Mouse (Mus musculus): ENCODE data around the gene Wsb1. TPM values are rescaled to one million over a fixed set of nuclear protein-coding genes. Genes with fewer than 3 reads are reported as not detected.
"Not testable (repeated sequence)": the region's sequence is repeated elsewhere in the genome, so short reads cannot be mapped to it uniquely, and the experiment has no call there.

Gene Wsb1
- total RNA-seq (2021): 10 to 100 TPM; 78.1 to 80.3 TPM
- long read RNA-seq, partial matches to known transcripts: 3 of 35 reads
- long read RNA-seq, other reads (novel, unspliced or antisense): 27 of 35 reads

DNA sequence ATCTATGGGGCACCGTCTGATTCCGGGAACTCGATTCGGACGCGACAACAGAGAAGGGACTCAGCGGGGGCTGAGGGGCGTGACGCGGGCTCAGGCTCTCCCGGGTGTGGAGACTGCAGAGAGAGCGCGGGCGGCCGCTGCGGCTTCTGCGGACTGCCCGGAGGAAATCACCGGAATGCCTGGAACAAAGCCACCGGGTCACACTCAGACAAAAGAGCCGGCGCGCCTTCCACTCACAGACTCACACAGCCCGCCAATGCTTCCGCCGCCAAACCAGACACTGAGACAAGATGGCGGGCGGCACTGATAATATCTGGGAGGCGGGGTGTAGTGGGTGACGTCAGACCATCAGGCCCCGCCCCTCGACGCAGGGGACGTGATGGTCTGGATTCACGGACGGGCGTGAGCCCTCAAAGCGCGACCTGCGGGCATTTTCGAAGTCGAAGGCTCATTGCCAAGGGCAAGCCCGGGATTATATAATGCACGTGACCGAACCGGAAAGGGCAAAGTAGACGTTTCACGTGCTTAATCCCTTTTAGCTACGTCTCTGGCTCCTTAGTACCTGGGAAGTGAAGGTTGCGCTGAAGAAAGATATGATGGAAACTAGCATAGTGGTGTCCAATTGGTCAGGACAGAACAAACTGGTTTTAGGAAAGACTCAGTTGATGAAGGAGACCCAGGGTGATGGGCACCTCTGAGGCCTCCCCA is at the start of gene Wsb1:
TSS of gene Wsb1 (minus strand) at position 281 of the 708 bp plus-strand sequence.
- peak; percentile 83 to 94 for DNase-seq (ENCODE audit: low spot score in 2 of 2)

DNA sequence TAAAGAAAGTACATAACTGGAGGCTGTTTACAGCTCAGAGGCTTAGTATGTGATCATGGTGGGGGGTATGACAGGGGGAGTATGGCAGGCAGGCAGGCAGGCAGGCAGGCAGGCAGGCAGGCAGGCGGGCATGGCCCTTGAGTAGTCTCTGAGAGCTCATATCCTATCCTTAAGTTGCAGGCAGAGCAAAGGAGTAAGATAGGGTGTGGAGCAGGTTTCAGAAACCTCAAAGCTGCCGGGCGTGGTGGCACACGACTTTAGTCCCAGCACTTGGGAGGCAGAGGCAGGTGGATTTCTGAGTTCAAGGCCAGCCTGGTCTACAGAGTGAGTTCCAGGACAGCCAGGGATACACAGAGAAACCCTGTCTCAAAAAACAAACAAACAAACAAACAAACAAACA is 49.8 kb upstream of the Wsb1 start:
- DNase-seq (ENCODE audit: low spot score in 2 of 2): not testable (repeated sequence)

DNA sequence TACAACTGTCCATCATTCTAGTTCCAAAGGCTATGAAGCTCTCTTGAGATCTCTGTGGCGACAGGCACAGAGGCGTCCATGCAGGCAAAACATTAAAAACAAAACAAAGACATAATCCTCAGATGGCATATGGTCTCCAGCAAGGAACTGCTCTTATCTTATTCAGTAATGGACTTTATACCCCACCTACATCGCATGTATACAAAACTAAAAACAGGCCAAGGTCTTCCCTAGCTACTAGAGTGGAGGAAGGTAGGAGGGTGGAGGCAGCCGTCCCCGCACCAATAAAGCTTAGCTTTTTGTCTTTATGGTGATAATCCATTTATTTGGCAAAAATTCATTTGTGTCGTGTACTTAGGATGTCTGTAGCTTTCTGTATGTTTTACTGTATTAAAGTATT is 48.6 kb upstream of the Wsb1 start:
- no peak for DNase-seq (ENCODE audit: low spot score in 2 of 2)

DNA sequence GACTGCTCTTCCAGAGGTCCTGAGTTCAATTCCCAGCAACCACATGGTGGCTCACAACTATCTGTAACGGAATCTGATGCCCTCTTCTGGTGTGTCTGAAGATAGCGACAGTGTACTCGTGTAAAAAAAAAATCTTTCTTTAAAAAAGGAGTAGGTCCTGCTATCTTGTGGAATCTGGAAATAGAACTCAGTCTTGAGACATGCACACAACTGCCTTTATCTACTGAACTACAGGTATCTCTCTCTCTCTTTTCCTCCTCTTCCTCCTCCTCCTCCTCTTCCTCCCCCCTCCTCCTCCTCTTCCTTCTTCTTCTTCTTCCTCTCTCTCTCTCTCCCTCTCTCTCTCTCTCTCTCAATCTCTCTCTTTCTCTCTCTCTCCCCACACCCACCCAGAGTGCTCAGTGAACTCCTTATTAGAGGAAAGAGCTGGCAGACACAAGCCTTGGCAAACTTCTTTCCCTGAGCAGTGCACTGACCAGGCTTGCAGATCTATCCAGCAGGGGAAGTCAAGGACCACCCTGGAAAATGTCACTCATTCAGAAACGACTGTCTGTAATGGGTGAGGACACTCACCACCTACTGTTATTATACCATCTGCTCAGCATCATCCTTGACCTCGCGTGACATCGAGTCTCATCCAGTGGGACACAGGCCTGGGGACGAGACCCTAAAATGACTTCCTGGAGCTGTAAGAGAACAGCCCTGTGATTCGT is 45.4 kb upstream of the Wsb1 start:
- DNase-seq (ENCODE audit: low spot score in 2 of 2): no peak

- no peak for DNase-seq (ENCODE audit: low spot score in 2 of 2)
These were observed 42.5 kb upstream of the Wsb1 start, which contains the start of gene Gm9964 for GRCm38 (mm10) chr11:79296856-79297491. Gene Gm9964, minus strand, starts transcription at chr11:79296906.

- DNase-seq (ENCODE audit: low spot score in 2 of 2): peak in 1 of 2 experiments; percentile 59
These were observed 41.7 kb upstream of the Wsb1 start for GRCm38 (mm10) chr11:79296167-79296566.

- DNase-seq (ENCODE audit: low spot score in 2 of 2): no peak
These were observed 39.5 kb upstream of the Wsb1 start for GRCm38 (mm10) chr11:79293971-79294370.

GRCm38 (mm10) chr11:79293025-79293424 is 38.6 kb upstream of the Wsb1 start:
- no peak for DNase-seq (ENCODE audit: low spot score in 2 of 2)

- no peak for DNase-seq (ENCODE audit: low spot score in 2 of 2)
These were observed 37.7 kb upstream of the Wsb1 start for GRCm38 (mm10) chr11:79292130-79292529.

DNA sequence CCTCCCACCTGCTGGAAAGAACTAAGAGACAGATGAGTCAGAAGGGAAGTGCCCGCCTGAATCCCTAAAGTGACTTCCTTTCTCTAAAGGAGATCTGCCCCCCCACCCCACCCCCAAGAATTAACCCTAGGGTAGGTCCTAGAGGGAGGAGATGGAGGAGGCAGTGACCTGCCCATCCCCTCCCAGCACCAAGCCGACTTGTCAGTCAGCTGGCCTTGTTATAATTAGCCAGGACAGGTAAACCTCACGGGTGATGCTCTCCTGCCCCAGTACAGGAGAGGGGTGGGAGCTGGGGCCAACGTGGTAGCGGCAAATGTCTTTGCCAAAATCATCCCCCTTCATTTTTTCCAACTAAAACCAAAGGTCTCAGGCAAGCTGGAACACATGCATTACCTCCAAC is 37.2 kb upstream of the Wsb1 start:
- no peak for DNase-seq (ENCODE audit: low spot score in 2 of 2)

- peak in 1 of 2 experiments; percentile 31 for DNase-seq (ENCODE audit: low spot score in 2 of 2)
These were observed 36.0 kb upstream of the Wsb1 start for GRCm38 (mm10) chr11:79290473-79290872.

DNA sequence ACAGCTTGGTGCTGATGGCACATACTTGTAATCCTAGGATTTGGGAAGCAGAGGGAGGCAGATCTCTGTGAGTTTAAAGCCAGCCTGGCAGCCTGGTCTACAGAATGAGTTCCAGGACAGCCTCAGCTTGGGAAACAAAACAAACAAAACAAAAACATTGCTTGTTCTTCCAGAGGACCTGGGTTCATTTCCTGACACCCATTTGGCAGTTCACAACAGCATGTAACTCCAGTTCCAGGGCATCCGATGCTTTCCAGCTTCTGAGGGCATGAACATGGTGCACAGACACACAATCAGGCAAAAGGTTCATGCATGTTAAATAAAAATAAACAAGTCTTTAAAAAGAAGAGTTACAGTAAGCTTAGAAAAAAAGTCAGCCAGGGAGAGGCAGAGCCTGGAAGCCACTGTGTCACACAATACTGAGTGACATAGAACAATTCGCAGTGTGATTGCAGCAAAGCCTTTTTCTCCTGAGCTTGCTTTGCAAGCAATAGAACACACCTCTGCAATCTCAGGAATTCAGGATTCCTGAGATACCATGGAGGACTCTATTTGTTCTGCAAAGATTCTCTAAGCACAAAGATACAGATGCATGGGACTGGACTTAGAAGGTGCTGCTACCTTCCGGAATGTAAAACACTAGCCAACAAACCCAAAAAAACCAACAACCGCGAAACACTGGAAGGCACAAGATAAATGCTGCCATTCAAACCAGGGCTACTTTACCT is 34.6 kb upstream of the Wsb1 start:
- DNase-seq (ENCODE audit: low spot score in 2 of 2): no peak

DNA sequence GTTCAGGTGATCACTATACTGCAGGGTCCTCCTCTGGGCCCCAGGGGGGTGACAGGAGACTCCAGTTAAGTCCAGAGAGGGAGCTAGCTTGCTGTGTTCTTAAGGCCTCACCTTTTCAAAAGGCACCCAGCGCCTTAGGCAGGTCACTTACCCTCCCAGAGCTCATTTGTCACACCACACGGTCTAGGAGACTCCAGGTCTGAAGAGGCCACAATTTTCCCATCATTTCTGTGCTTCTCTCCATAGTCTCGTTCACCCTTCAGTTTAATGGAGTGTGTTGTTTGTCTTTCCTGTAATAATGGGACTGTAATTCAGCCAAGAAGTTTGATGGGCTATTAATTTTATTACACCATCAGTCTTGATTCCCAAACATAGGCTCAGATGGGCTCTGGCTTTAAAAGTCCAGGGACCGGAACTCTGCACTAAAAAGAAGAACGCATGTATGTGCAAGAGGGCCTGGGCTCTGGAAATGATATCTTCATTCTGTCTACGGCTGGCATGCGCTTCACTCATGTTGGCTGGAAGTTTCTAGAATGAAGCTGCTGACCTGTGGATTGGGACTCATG is 33.9 kb upstream of the Wsb1 start:
- DNase-seq (ENCODE audit: low spot score in 2 of 2): no peak

DNA sequence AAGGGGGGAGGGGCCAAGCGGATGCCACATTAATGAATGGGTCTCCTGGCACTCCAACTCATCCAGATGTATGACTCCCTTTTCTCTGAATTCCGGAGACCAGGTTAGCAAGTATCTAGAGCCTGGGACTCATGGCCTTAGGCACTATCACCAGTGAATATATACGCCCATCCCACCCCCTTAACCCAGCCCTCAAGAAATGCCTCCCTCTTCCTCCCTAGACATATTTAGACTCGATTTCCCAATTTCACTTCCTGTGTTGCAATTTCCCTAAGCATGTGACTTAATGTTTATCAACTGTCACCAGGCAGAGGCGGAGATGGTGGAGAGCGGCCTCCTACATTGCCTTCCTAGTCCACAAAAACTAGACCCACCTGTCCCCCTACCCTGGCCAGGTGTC is 33.0 kb upstream of the Wsb1 start:
- no peak for DNase-seq (ENCODE audit: low spot score in 2 of 2)

DNA sequence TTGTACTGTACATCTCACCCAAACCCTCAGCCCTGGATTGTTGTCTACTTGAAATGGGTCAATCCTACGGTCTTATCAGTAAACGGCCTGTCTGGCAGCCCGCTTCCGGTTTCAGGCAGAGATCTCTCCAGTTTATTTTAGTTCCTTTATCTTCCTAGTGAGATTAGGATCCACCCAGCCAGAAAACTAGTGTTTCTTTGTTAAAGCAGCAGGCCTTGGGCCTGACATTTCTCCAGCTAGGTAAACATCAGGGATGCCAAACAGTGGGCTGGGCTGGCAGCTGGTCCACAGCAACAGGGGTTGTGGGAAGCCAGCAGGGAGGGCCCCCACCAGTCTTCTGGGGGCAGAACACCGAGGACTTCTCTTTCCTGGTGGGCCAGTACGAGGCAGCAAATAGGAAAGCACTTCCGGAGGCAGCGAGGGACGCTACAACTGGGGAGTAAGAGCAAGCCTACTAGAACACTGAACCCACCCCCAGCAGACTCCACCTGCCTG is 31.9 kb upstream of the Wsb1 start:
- DNase-seq (ENCODE audit: low spot score in 2 of 2): no peak

GRCm38 (mm10) chr11:79283350-79284030 is 29.0 kb upstream of the Wsb1 start:
- DNase-seq (ENCODE audit: low spot score in 2 of 2): no peak

DNA sequence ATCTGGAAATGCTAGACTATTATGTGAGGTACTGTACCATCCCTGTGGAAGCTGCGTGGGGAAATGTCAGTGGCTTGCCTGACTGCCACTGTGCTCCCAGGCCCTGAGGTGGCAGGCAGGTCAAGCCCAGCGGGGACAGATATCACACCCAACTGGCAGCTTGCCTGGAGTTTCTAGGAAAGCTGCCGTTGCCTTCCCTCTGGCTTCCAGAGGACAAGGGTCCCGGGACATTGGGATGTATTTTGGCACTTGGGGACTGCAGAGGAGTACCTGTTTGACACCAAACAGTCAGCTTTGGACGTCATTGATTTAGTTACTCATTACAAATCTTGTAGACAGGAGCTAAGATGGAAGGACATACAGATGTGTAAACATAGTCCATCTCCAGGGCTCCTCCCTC is 26.9 kb upstream of the Wsb1 start:
- DNase-seq (ENCODE audit: low spot score in 2 of 2): no peak

- DNase-seq (ENCODE audit: low spot score in 2 of 2): no peak
These were observed 25.4 kb upstream of the Wsb1 start for GRCm38 (mm10) chr11:79279732-79280405.

GRCm38 (mm10) chr11:79273757-79274156 is 19.3 kb upstream of the Wsb1 start:
- no peak for DNase-seq (ENCODE audit: low spot score in 2 of 2)

GRCm38 (mm10) chr11:79273039-79273438 is 18.6 kb upstream of the Wsb1 start:
- no peak for DNase-seq (ENCODE audit: low spot score in 2 of 2)
